Mouse (Mus musculus): ENCODE measurements at regions not wholly inside any gene's neighbourhood (a gene's known extent, or its start where the extent isn't known, plus 50 kb on each side); places are given as distances from the start of the nearest gene placed in this dataset.

DNA sequence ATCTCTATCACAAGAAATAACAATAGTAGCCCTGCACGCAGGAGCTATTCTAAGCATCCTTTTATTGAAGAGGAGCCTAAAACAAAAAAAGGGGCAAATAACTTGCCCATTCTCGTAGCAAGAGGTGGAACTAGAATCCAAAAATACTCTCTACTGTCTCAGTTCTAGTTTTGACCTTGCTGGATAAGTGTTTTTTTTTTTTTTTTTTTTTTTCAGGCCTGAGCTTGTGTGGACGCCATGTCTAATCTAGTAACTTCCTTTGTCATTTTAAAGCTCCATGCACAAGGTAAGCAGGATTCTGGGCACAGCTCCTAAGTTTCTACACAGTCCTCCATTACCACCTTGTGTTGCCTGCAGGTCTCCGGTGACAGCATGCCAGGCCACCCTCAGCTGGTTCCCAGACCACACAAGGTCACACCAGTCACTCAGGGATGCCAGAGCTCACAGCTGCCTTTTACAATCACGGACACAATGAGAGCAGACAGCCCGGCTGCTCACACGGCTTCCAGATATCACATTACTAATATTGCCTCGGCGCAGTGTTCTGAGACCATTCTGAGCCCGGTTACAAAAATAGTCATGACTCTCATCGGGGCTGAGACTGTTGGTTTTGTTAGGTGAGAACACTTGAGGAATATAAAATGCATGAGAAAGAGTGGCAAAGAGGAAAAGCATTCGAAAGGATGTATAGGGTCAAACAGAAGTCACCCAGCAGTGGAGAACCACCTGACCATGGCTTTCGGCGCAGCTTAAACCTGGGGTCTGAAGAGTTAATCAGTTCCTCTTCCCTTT is 124.7 kb upstream of the Tank start:
- TF ChIP-seq NELFE (IDR thresholded peaks at IDR 0.05; ENCODE audit: low read depth, low read length) (no peak), ZNF384 (IDR thresholded peaks at IDR 0.05; ENCODE audit: low read depth, low read length) (peak; percentile 78)
- in situ Hi-C loops (cut with MboI; ENCODE audit: low pct_ligation_motif_present, low pct_unique_long_range_greater_than_20kb, low sequenced_read_pairs): loop anchor here (25.0 kb wide), 3 partner anchors 509 to 716 kb away; no protein-coding TSS in a partner anchor
- dilution Hi-C loops (cut with MboI; ENCODE audit: extremely low pct_ligation_motif_present, extremely low pct_unique_long_range_greater_than_20kb, low sequenced_read_pairs): no loop called here

DNA sequence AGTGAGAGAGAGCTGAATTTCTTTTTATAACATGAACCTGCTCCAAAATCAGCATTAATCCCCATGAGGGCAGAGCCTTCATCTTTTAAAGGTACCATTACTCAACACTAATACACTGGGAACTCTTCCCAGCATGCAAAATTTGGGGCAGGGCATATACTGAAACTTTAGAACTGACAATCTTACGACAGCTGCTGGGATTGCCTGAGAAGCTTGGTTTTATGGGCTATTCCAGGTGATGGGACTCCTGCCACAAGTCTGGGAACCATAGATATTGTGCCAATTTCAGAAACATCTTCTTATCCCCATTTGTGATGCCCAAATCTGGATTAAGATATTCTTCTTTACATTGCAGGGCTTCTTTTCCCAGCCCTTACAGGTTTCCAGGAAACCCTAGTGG is 125.8 kb upstream of the Tank start:
- no peaks in the 10 kb centered on the region for H3K9me3 ChIP-seq (replicated peaks; ENCODE audit: low read length)
- TF ChIP-seq KAT2A (IDR thresholded peaks at IDR 0.05; ENCODE audit: insufficient replicate concordance, low read length): no peak
- TF ChIP-seq TBP (conservative IDR thresholded peaks at IDR 0.05; ENCODE audit: low read depth, low read length): no peak
- no peak for TF ChIP-seq POLR2A (IDR thresholded peaks at IDR 0.05; ENCODE audit: low read depth, low read length)
- no peak for TF ChIP-seq NELFE (IDR thresholded peaks at IDR 0.05; ENCODE audit: low read depth, low read length)
- no peak for TF ChIP-seq CHD2 (IDR thresholded peaks at IDR 0.05; ENCODE audit: low read length)
- no peak for TF ChIP-seq UBTF (IDR thresholded peaks at IDR 0.05; ENCODE audit: low read depth, low read length)
- dilution Hi-C loops (cut with MboI; ENCODE audit: extremely low pct_ligation_motif_present, extremely low pct_unique_long_range_greater_than_20kb, low sequenced_read_pairs) (no loop called here), in situ Hi-C loops (cut with MboI; ENCODE audit: low pct_ligation_motif_present, low pct_unique_long_range_greater_than_20kb, low sequenced_read_pairs) (loop anchor here (25.0 kb wide), 3 partner anchors 510 to 715 kb away; no protein-coding TSS in a partner anchor)
- no peak overlapping the region for H3K9ac ChIP-seq (ENCODE audit: insufficient read depth, low read depth)
- H3K4me1 ChIP-seq (ENCODE audit: control insufficient read depth in 1 of 2, insufficient read depth in 2 of 2): peaks cover 3 to 5% of the 10 kb centered on the region in 2 experiments
- H3K79me2 ChIP-seq (replicated peaks; ENCODE audit: control insufficient read depth, extremely low read depth, insufficient read depth, poor library complexity, severe bottlenecking): no peaks in the 10 kb centered on the region
- no peaks in the 10 kb centered on the region for H3K36me3 ChIP-seq (replicated peaks in 1 of 2; ENCODE audit: control insufficient read depth in 1 of 2, insufficient read depth in 1 of 2, low read length in 1 of 2)
- no peak overlapping the region for H3K27ac ChIP-seq (ENCODE audit: insufficient read depth, low read depth)
- no peak overlapping the region for H3K4me3 ChIP-seq (replicated peaks in 1 of 3; ENCODE audit: low read depth in 2 of 3, low read length in 2 of 3, poor library complexity in 1 of 3)
- no peak for DNase-seq (ENCODE audit: extremely low read depth)
- H3K27me3 ChIP-seq (replicated peaks): no peaks in the 10 kb centered on the region
- H3K4me2 ChIP-seq (ENCODE audit: insufficient read depth, low read depth, poor library complexity, severe bottlenecking): no peak overlapping the region

More for the DNA sequence above, 124.7 kb upstream of the Tank start:
- Histone ChIP-seq H3K4me1 (ENCODE audit: control insufficient read depth in 1 of 2, insufficient read depth in 2 of 2) (peaks cover 3 to 5% of the 10 kb centered on the region in 2 experiments), H3K36me3 (replicated peaks in 1 of 2; ENCODE audit: control insufficient read depth in 1 of 2, insufficient read depth in 1 of 2, low read length in 1 of 2) (no peaks in the 10 kb centered on the region), H3K4me2 (ENCODE audit: insufficient read depth, low read depth, poor library complexity, severe bottlenecking) (peak overlapping the region; percentile 99), H3K4me3 (replicated peaks in 1 of 3; ENCODE audit: low read depth in 2 of 3, low read length in 2 of 3, poor library complexity in 1 of 3) (peak overlapping the region in 2 of 3 experiments; percentile 29 to 55), H3K9ac (ENCODE audit: insufficient read depth, low read depth) (no peak overlapping the region), H3K79me2 (replicated peaks; ENCODE audit: control insufficient read depth, extremely low read depth, insufficient read depth, poor library complexity, severe bottlenecking) (no peaks in the 10 kb centered on the region), H3K27me3 (replicated peaks) (no peaks in the 10 kb centered on the region), H3K27ac (ENCODE audit: insufficient read depth, low read depth) (no peak overlapping the region), H3K9me3 (replicated peaks; ENCODE audit: low read length) (no peaks in the 10 kb centered on the region)
- DNase-seq (ENCODE audit: extremely low read depth): no peak

DNA sequence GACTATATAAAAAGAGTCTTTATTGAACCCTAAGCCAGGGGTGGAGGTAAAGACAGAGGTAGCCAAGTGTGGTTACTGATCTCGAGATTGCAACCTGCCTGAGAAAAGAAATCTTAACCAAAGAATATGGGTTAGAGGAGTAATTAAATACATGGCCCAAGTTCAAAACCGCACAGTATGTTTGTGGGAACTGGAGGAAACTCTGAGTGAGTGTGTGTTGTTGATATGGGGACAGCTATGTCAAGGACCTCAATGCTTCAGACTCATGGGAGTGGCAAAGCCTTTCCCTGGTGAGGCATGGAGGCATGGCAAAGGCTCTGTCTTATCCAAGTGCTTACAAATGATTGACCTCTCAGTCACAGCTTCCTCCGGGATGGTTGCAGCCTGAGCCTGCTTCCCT is 127.7 kb upstream of the Tank start:
- Histone ChIP-seq H3K79me2 (replicated peaks; ENCODE audit: control insufficient read depth, extremely low read depth, insufficient read depth, poor library complexity, severe bottlenecking) (no peaks in the 10 kb centered on the region), H3K36me3 (replicated peaks in 1 of 2; ENCODE audit: control insufficient read depth in 1 of 2, insufficient read depth in 1 of 2, low read length in 1 of 2) (no peaks in the 10 kb centered on the region), H3K4me2 (ENCODE audit: insufficient read depth, low read depth, poor library complexity, severe bottlenecking) (no peak overlapping the region), H3K4me3 (replicated peaks in 1 of 3; ENCODE audit: low read depth in 2 of 3, low read length in 2 of 3, poor library complexity in 1 of 3) (no peak overlapping the region), H3K9me3 (replicated peaks; ENCODE audit: low read length) (no peaks in the 10 kb centered on the region), H3K9ac (ENCODE audit: insufficient read depth, low read depth) (no peak overlapping the region), H3K27ac (ENCODE audit: insufficient read depth, low read depth) (no peak overlapping the region), H3K27me3 (replicated peaks) (no peaks in the 10 kb centered on the region), H3K4me1 (ENCODE audit: control insufficient read depth in 1 of 2, insufficient read depth in 2 of 2) (peaks cover 3 to 5% of the 10 kb centered on the region in 2 experiments)
- DNase-seq (ENCODE audit: extremely low read depth): no peak
- in situ Hi-C loops (cut with MboI; ENCODE audit: low pct_ligation_motif_present, low pct_unique_long_range_greater_than_20kb, low sequenced_read_pairs) (loop anchor here (25.0 kb wide), 3 partner anchors 512 to 713 kb away; no protein-coding TSS in a partner anchor), dilution Hi-C loops (cut with MboI; ENCODE audit: extremely low pct_ligation_motif_present, extremely low pct_unique_long_range_greater_than_20kb, low sequenced_read_pairs) (no loop called here)
- TF ChIP-seq POLR2AphosphoS2 (IDR thresholded peaks at IDR 0.05; ENCODE audit: low read depth, low read length): no peak
- TF ChIP-seq KAT2A (IDR thresholded peaks at IDR 0.05; ENCODE audit: insufficient replicate concordance, low read length): no peak
- TF ChIP-seq NRF1 (IDR thresholded peaks at IDR 0.05; ENCODE audit: low read depth, low read length): no peak
- TF ChIP-seq ZC3H11A (IDR thresholded peaks at IDR 0.05; ENCODE audit: low read depth, low read length): no peak
- no peak for TF ChIP-seq TCF12 (IDR thresholded peaks at IDR 0.05; ENCODE audit: low read depth, low read length)
- TF ChIP-seq IRF4 (IDR thresholded peaks at IDR 0.05; ENCODE audit: low read depth, low read length): no peak
